Mouse (Mus musculus): ENCODE data around the gene Sin3a.

Gene Sin3a

GRCm38 (mm10) chr9:57147205-57148143 is 75.6 kb downstream of the Sin3a start:
- peak; percentile 26 for DNase-seq (ENCODE audit: low read depth, low spot score)
- Histone ChIP-seq H3K36me3 (ENCODE audit: control insufficient read depth, insufficient read depth, low read length, poor library complexity, severe bottlenecking) (peaks cover 3% of the 10 kb centered on the region), H3K27me3 (ENCODE audit: control insufficient read depth, insufficient read depth, low read length, poor library complexity, severe bottlenecking) (no peaks in the 10 kb centered on the region)

- Histone ChIP-seq H3K27me3 (ENCODE audit: control insufficient read depth, insufficient read depth, low read length, poor library complexity, severe bottlenecking) (no peaks in the 10 kb centered on the region), H3K36me3 (ENCODE audit: control insufficient read depth, insufficient read depth, low read length, poor library complexity, severe bottlenecking) (peaks cover 1% of the 10 kb centered on the region)
- peak; percentile 96 for DNase-seq (ENCODE audit: low read depth, low spot score)
Observed at GRCm38 (mm10) chr9:57148144-57148878, 76.5 kb downstream of the Sin3a start, which contains the start of gene Neil1. Neil1 (minus strand) TSS chr9:57148305.

GRCm38 (mm10) chr9:57149021-57149420 is 77.2 kb downstream of the Sin3a start:
- Histone ChIP-seq H3K36me3 (ENCODE audit: control insufficient read depth, insufficient read depth, low read length, poor library complexity, severe bottlenecking) (no peaks in the 10 kb centered on the region; the same call in 1 of the 2 replicates), H3K27me3 (ENCODE audit: control insufficient read depth, insufficient read depth, low read length, poor library complexity, severe bottlenecking) (no peaks in the 10 kb centered on the region)
- DNase-seq (ENCODE audit: low read depth, low spot score) = peak; percentile 36

- DNase-seq (ENCODE audit: low read depth, low spot score) = no peak
- Histone ChIP-seq H3K36me3 (ENCODE audit: control insufficient read depth, insufficient read depth, low read length, poor library complexity, severe bottlenecking) (peaks cover 3% of the 10 kb centered on the region; the same call in 1 of the 2 replicates), H3K27me3 (ENCODE audit: control insufficient read depth, insufficient read depth, low read length, poor library complexity, severe bottlenecking) (no peaks in the 10 kb centered on the region)
Observed at GRCm38 (mm10) chr9:57150192-57150591, 78.4 kb downstream of the Sin3a start.

- H3K27me3 ChIP-seq (ENCODE audit: control insufficient read depth, insufficient read depth, low read length, poor library complexity, severe bottlenecking) = no peaks in the 10 kb centered on the region
- peaks cover 3% of the 10 kb centered on the region; the same call in 1 of the 2 replicates for H3K36me3 ChIP-seq (ENCODE audit: control insufficient read depth, insufficient read depth, low read length, poor library complexity, severe bottlenecking)
- no peak for DNase-seq (ENCODE audit: low read depth, low spot score)
Observed at GRCm38 (mm10) chr9:57152331-57152730, 80.5 kb downstream of the Sin3a start.

- H3K36me3 ChIP-seq (ENCODE audit: control insufficient read depth, insufficient read depth, low read length, poor library complexity, severe bottlenecking) = peaks cover 3% of the 10 kb centered on the region; the same call in 1 of the 2 replicates
- no peak for DNase-seq (ENCODE audit: low read depth, low spot score)
- no peaks in the 10 kb centered on the region for H3K27me3 ChIP-seq (ENCODE audit: control insufficient read depth, insufficient read depth, low read length, poor library complexity, severe bottlenecking)
Observed at GRCm38 (mm10) chr9:57156383-57156782, 84.5 kb downstream of the Sin3a start.

- Histone ChIP-seq H3K36me3 (ENCODE audit: control insufficient read depth, insufficient read depth, low read length, poor library complexity, severe bottlenecking) (peaks cover 3% of the 10 kb centered on the region; the same call in 1 of the 2 replicates), H3K27me3 (ENCODE audit: control insufficient read depth, insufficient read depth, low read length, poor library complexity, severe bottlenecking) (no peaks in the 10 kb centered on the region)
- DNase-seq (ENCODE audit: low read depth, low spot score) = no peak
Observed at GRCm38 (mm10) chr9:57156823-57157222, 85.0 kb downstream of the Sin3a start.

GRCm38 (mm10) chr9:57157499-57157898 is 85.7 kb downstream of the Sin3a start:
- no peak for DNase-seq (ENCODE audit: low read depth, low spot score)

GRCm38 (mm10) chr9:57158013-57158470 is 86.2 kb downstream of the Sin3a start, which contains the start of gene Commd4:
Commd4 (minus strand) TSS chr9:57158331.
- H3K36me3 ChIP-seq (ENCODE audit: control insufficient read depth, insufficient read depth, low read length, poor library complexity, severe bottlenecking) = peaks cover 3% of the 10 kb centered on the region; the same call in 1 of the 2 replicates
- no peaks in the 10 kb centered on the region for H3K27me3 ChIP-seq (ENCODE audit: control insufficient read depth, insufficient read depth, low read length, poor library complexity, severe bottlenecking)
- peak; percentile 92 for DNase-seq (ENCODE audit: low read depth, low spot score)

More at GRCm38 (mm10) chr9:57157499-57157898, 85.7 kb downstream of the Sin3a start:
- Histone ChIP-seq H3K36me3 (ENCODE audit: control insufficient read depth, insufficient read depth, low read length, poor library complexity, severe bottlenecking) (peaks cover 3% of the 10 kb centered on the region; the same call in 1 of the 2 replicates), H3K27me3 (ENCODE audit: control insufficient read depth, insufficient read depth, low read length, poor library complexity, severe bottlenecking) (no peaks in the 10 kb centered on the region)

GRCm38 (mm10) chr9:57158506-57158905 is 86.7 kb downstream of the Sin3a start:
- Histone ChIP-seq H3K36me3 (ENCODE audit: control insufficient read depth, insufficient read depth, low read length, poor library complexity, severe bottlenecking) (peaks cover 3% of the 10 kb centered on the region; the same call in 1 of the 2 replicates), H3K27me3 (ENCODE audit: control insufficient read depth, insufficient read depth, low read length, poor library complexity, severe bottlenecking) (no peaks in the 10 kb centered on the region)
- DNase-seq (ENCODE audit: low read depth, low spot score) = no peak

- no peaks in the 10 kb centered on the region for H3K27me3 ChIP-seq (ENCODE audit: control insufficient read depth, insufficient read depth, low read length, poor library complexity, severe bottlenecking)
- peak; percentile 18 for DNase-seq (ENCODE audit: low read depth, low spot score)
- H3K36me3 ChIP-seq (ENCODE audit: control insufficient read depth, insufficient read depth, low read length, poor library complexity, severe bottlenecking) = no peaks in the 10 kb centered on the region
Observed at GRCm38 (mm10) chr9:57162496-57162895, 90.7 kb downstream of the Sin3a start.

- no peak for DNase-seq (ENCODE audit: low read depth, low spot score)
- H3K36me3 ChIP-seq (ENCODE audit: control insufficient read depth, insufficient read depth, low read length, poor library complexity, severe bottlenecking) = no peaks in the 10 kb centered on the region
- no peaks in the 10 kb centered on the region for H3K27me3 ChIP-seq (ENCODE audit: control insufficient read depth, insufficient read depth, low read length, poor library complexity, severe bottlenecking)
Observed at GRCm38 (mm10) chr9:57163137-57163536, 91.3 kb downstream of the Sin3a start.

- H3K36me3 ChIP-seq (ENCODE audit: control insufficient read depth, insufficient read depth, low read length, poor library complexity, severe bottlenecking) = no peaks in the 10 kb centered on the region
- no peak for DNase-seq (ENCODE audit: low read depth, low spot score)
- H3K27me3 ChIP-seq (ENCODE audit: control insufficient read depth, insufficient read depth, low read length, poor library complexity, severe bottlenecking) = no peaks in the 10 kb centered on the region
Observed at GRCm38 (mm10) chr9:57166173-57166572, 94.3 kb downstream of the Sin3a start.

- no peaks in the 10 kb centered on the region for H3K36me3 ChIP-seq (ENCODE audit: control insufficient read depth, insufficient read depth, low read length, poor library complexity, severe bottlenecking)
- DNase-seq (ENCODE audit: low read depth, low spot score) = no peak
- H3K27me3 ChIP-seq (ENCODE audit: control insufficient read depth, insufficient read depth, low read length, poor library complexity, severe bottlenecking) = no peaks in the 10 kb centered on the region
Observed at GRCm38 (mm10) chr9:57168411-57168810, 96.6 kb downstream of the Sin3a start.

Data from splenic B cell, adult 2 months (primary cell).